8 mouse cellular contexts compared by ENCODE assay signal in genomic region chr14:24578535-24579111, GRCm38 (mm10).
DNase-seq lines count a peak whose midpoint lies in the region; ATAC-seq lines count a peak whose summit lies in the region.

No protein-coding gene starts in this region.

- H3K4me3 ChIP-seq in kidney, embryonic 15.5 days (replicated peaks) = no peak overlapping the region
- H3K4me3 ChIP-seq in forebrain, embryonic 15.5 days = no peak overlapping the region
- H3K4me3 ChIP-seq in heart, embryonic 16.5 days (ENCODE audit: low read length) = no peak overlapping the region
- no peak overlapping the region for H3K4me3 ChIP-seq in midbrain, embryonic 12.5 days
- H3K4me3 ChIP-seq in stomach, embryonic 15.5 days (replicated peaks) = no peak overlapping the region

- no peaks in the 10 kb centered on the region for H3K9me3 ChIP-seq in kidney, embryonic 15.5 days (replicated peaks)
- H3K9me3 ChIP-seq in forebrain, embryonic 15.5 days = no peaks in the 10 kb centered on the region
- no peaks in the 10 kb centered on the region for H3K9me3 ChIP-seq in heart, embryonic 16.5 days (replicated peaks; ENCODE audit: control insufficient read depth, low read length)
- H3K9me3 ChIP-seq in midbrain, embryonic 12.5 days = no peaks in the 10 kb centered on the region
- H3K9me3 ChIP-seq in stomach, embryonic 15.5 days = no peaks in the 10 kb centered on the region

- no peak for ATAC-seq in kidney, embryonic 15.5 days (replicated peaks; ENCODE audit: low FRiP score)
- peak; percentile 97 for ATAC-seq in forebrain, embryonic 15.5 days (replicated peaks)
- peak; percentile 71 for ATAC-seq in heart, embryonic 16.5 days (replicated peaks; ENCODE audit: extremely low read depth, insufficient read depth, low FRiP score)
- peak; percentile 87 for ATAC-seq in midbrain, embryonic 12.5 days (ENCODE audit: low FRiP score, low read depth)
- ATAC-seq in stomach, embryonic 15.5 days (ENCODE audit: insufficient read depth, low FRiP score, low read depth) = peak; percentile 53

- H3K4me2 ChIP-seq in kidney, embryonic 15.5 days = no peak overlapping the region
- peak overlapping the region; percentile 18; the same call in 1 of the 2 replicates for H3K4me2 ChIP-seq in forebrain, embryonic 15.5 days (replicated peaks)
- no peak overlapping the region for H3K4me2 ChIP-seq in heart, embryonic 16.5 days (ENCODE audit: low read depth, low read length)
- H3K4me2 ChIP-seq in midbrain, embryonic 12.5 days (replicated peaks) = 0 out of 2 replicates have a peak overlapping the region, but pooled peaks have one; percentile 7
- no peak overlapping the region for H3K4me2 ChIP-seq in stomach, embryonic 15.5 days

- H3K27ac ChIP-seq in kidney, embryonic 15.5 days = no peak overlapping the region
- H3K27ac ChIP-seq in forebrain, embryonic 15.5 days (replicated peaks) = peak overlapping the region; percentile 96
- H3K27ac ChIP-seq in heart, embryonic 16.5 days (ENCODE audit: low read length) = peak overlapping the region; percentile 66
- H3K27ac ChIP-seq in midbrain, embryonic 12.5 days (replicated peaks) = peak overlapping the region; percentile 89
- peak overlapping the region; percentile 48; the same call in 1 of the 2 replicates for H3K27ac ChIP-seq in stomach, embryonic 15.5 days

- WGBS in kidney, embryonic 15.5 days = 52% methylated on average over 7 of the region's 7 CpGs
- 10% methylated on average over 7 of the region's 7 CpGs for WGBS in forebrain, embryonic 15.5 days
- WGBS in heart, embryonic 16.5 days = 18% methylated on average over 7 of the region's 7 CpGs
- 22% methylated on average over 7 of the region's 7 CpGs for WGBS in midbrain, embryonic 12.5 days
- 46% methylated on average over 7 of the region's 7 CpGs for WGBS in stomach, embryonic 15.5 days

- peak; percentile 9 for DNase-seq in kidney, postnatal 10 days
- DNase-seq in layer of hippocampus, postnatal 36 days = peak; percentile 89 to 92
- no peak for DNase-seq in thymus, adult 18-20 months

- H3K36me3 ChIP-seq in kidney, embryonic 15.5 days = no peaks in the 10 kb centered on the region
- H3K36me3 ChIP-seq in forebrain, embryonic 15.5 days = no peaks in the 10 kb centered on the region
- no peaks in the 10 kb centered on the region for H3K36me3 ChIP-seq in heart, embryonic 16.5 days (ENCODE audit: control insufficient read depth, insufficient read depth)
- no peaks in the 10 kb centered on the region for H3K36me3 ChIP-seq in midbrain, embryonic 12.5 days
- no peaks in the 10 kb centered on the region for H3K36me3 ChIP-seq in stomach, embryonic 15.5 days

- H3K4me1 ChIP-seq in kidney, embryonic 15.5 days = peaks cover 8% of the 10 kb centered on the region
- peaks cover 23% of the 10 kb centered on the region for H3K4me1 ChIP-seq in forebrain, embryonic 15.5 days
- peaks cover 28% of the 10 kb centered on the region for H3K4me1 ChIP-seq in heart, embryonic 16.5 days (ENCODE audit: control insufficient read depth, insufficient read depth, low read length)
- H3K4me1 ChIP-seq in midbrain, embryonic 12.5 days = peaks cover 22% of the 10 kb centered on the region
- H3K4me1 ChIP-seq in stomach, embryonic 15.5 days = peaks cover 12% of the 10 kb centered on the region

- H3K9ac ChIP-seq in kidney, embryonic 15.5 days = no peak overlapping the region
- no peak overlapping the region for H3K9ac ChIP-seq in forebrain, embryonic 15.5 days (replicated peaks)
- no peak overlapping the region for H3K9ac ChIP-seq in heart, embryonic 16.5 days (ENCODE audit: low read length)
- H3K9ac ChIP-seq in midbrain, embryonic 12.5 days (replicated peaks) = peak overlapping the region; percentile 31
- no peak overlapping the region for H3K9ac ChIP-seq in stomach, embryonic 15.5 days

- H3K27me3 ChIP-seq in kidney, embryonic 15.5 days = no peaks in the 10 kb centered on the region
- no peaks in the 10 kb centered on the region for H3K27me3 ChIP-seq in forebrain, embryonic 15.5 days
- H3K27me3 ChIP-seq in heart, embryonic 16.5 days (ENCODE audit: control insufficient read depth, insufficient read depth, low read length) = no peaks in the 10 kb centered on the region
- H3K27me3 ChIP-seq in midbrain, embryonic 12.5 days = no peaks in the 10 kb centered on the region
- no peaks in the 10 kb centered on the region for H3K27me3 ChIP-seq in stomach, embryonic 15.5 days (replicated peaks)

Comparison
In these comparisons a context has a peak if more than half of its experiments do, and no peak if none do; other contexts are left out.
1. DNase-seq: peak in kidney, postnatal 10 days (single experiment) and layer of hippocampus, postnatal 36 days (2 of 2); none in thymus, adult 18-20 months (0 of 2).
2. H3K4me2 ChIP-seq: peak in forebrain, embryonic 15.5 days (single experiment) and midbrain, embryonic 12.5 days (single experiment); none in kidney, embryonic 15.5 days (single experiment), heart, embryonic 16.5 days (single experiment) and stomach, embryonic 15.5 days (single experiment).